Mouse (Mus musculus) neural tube, postnatal 0 days (tissue): ENCODE measurements around the gene Adad2. TPM values are rescaled to one million over a fixed set of nuclear protein-coding genes. Genes with fewer than 3 reads are reported as not detected.

Source experiments
- polyA plus RNA-seq: library from polyadenylated mRNA; unstranded; fragments of >200 nt; fragmentation: Nextera tagmentation; extraction: Ambion mirVana; gene quantifications from 2 replicates; pipeline ENCODE4 v1.2.1, GENCODE M21; 2015

Gene Adad2
- 0.08 TPM in 1 of 2 replicates, not detected in the other for polyA plus RNA-seq

GRCm38 (mm10) chr8:119612471-119612870 is at the start of gene Adad2:
Gene Adad2 (plus strand): TSS chr8:119612747.

GRCm38 (mm10) chr8:119574437-119575365 is 37.8 kb upstream of the Adad2 start, which contains the start of the genes Hsdl1 and Dnaaf1:
Gene Hsdl1 (minus strand): TSS chr8:119575183.
Gene Dnaaf1 (plus strand): TSS chr8:119575235.

GRCm38 (mm10) chr8:119604996-119605395 is 7.6 kb upstream of the Adad2 start, which contains the start of gene Taf1c:
Gene Taf1c (minus strand): TSS chr8:119605222.

GRCm38 (mm10) chr8:119635378-119635777 is 22.8 kb downstream of the Adad2 start, which contains the start of gene Kcng4:
Gene Kcng4 (minus strand): TSS chr8:119635680.

Other genes with a start within 250 kb of the Adad2 start
- 21.8 and 22.4 TPM in 2 replicates for gene Mlycd, start 217.9 kb upstream of the Adad2 start, polyA plus RNA-seq
- gene Osgin1, start 178.6 kb upstream of the Adad2 start, polyA plus RNA-seq: 0.46 and 0.60 TPM in 2 replicates
- gene Necab2, start 166.0 kb upstream of the Adad2 start, polyA plus RNA-seq: 58.0 and 62.3 TPM in 2 replicates
- gene Slc38a8, start 111.0 kb upstream of the Adad2 start, polyA plus RNA-seq: not detected in 2 replicates
- gene Mbtps1, start 54.0 kb upstream of the Adad2 start, polyA plus RNA-seq: 38.1 and 43.1 TPM in 2 replicates
- 89.8 and 103 TPM in 2 replicates for gene Hsdl1, start 37.6 kb upstream of the Adad2 start, polyA plus RNA-seq
- gene Dnaaf1, start 37.5 kb upstream of the Adad2 start, polyA plus RNA-seq: 0.41 and 0.52 TPM in 2 replicates
- gene Taf1c, start 7.5 kb upstream of the Adad2 start, polyA plus RNA-seq: 8.4 and 10.5 TPM in 2 replicates
- 0.19 and 0.27 TPM in 2 replicates for gene Kcng4, start 22.9 kb downstream of the Adad2 start, polyA plus RNA-seq
- gene Wfdc1, start 53.6 kb downstream of the Adad2 start, polyA plus RNA-seq: 19.4 and 20.1 TPM in 2 replicates
- gene Atp2c2, start 87.3 kb downstream of the Adad2 start, polyA plus RNA-seq: 0.50 and 0.62 TPM in 2 replicates
- 8.0 and 9.7 TPM in 2 replicates for gene Tldc1, start 165.7 kb downstream of the Adad2 start, polyA plus RNA-seq
- gene Cotl1, start 227.8 kb downstream of the Adad2 start, polyA plus RNA-seq: 82.1 and 83.4 TPM in 2 replicates
- gene Klhl36, start 249.5 kb downstream of the Adad2 start, polyA plus RNA-seq: 17.1 and 19.6 TPM in 2 replicates